Mouse (Mus musculus) MEL (cell line): ENCODE measurements around the gene Barx2.

Experiments
- CHD2 ChIP-seq: IDR thresholded peaks from 2 replicates; pipeline ENCODE4 v1.6.1; 2011; ENCODE audit warnings: low read length, improper control_type of control experiment
- CTCF ChIP-seq, 3 experiments: IDR thresholded peaks in 2 of 3; conservative IDR thresholded peaks in 1 of 3; 2 replicates each; pipeline ENCODE4 v1.5.1; 2011 to 2012; ENCODE audit warnings: low read length in 3 of 3, low read depth in 2 of 3, mild to moderate bottlenecking in 2 of 3, improper control_type of control experiment in 1 of 3, inconsistent platforms in 1 of 3, mixed read lengths in 1 of 3, moderate library complexity in 1 of 3; ENCODE audit not compliant: control insufficient read depth in 1 of 3, insufficient read depth in 1 of 3, poor library complexity in 1 of 3, severe bottlenecking in 1 of 3
- E2F4 ChIP-seq: IDR thresholded peaks from 2 replicates; pipeline ENCODE4 v1.6.1; 2011; ENCODE audit warnings: low read depth, low read length, improper control_type of control experiment, borderline replicate concordance
- EP300 ChIP-seq, 2 experiments: IDR thresholded peaks; 2 replicates each; pipeline ENCODE4 v1.6.1; 2011; ENCODE audit warnings: improper control_type of control experiment in 2 of 2, low read length in 2 of 2, low read depth in 1 of 2, mild to moderate bottlenecking in 1 of 2
- ETS1 ChIP-seq: IDR thresholded peaks from 2 replicates; pipeline ENCODE4 v1.6.1; 2012; ENCODE audit warnings: low read depth, mild to moderate bottlenecking, inconsistent platforms, low read length, improper control_type of control experiment, moderate library complexity
- GATA1 ChIP-seq: IDR thresholded peaks from 2 replicates; pipeline ENCODE4 v1.6.1; 2011; ENCODE audit warnings: low read depth, low read length, improper control_type of control experiment
- MAFK ChIP-seq: IDR thresholded peaks from 2 replicates; pipeline ENCODE4 v1.6.1; 2011; ENCODE audit warnings: low read depth, mild to moderate bottlenecking, low read length, improper control_type of control experiment, borderline replicate concordance
- POLR2A ChIP-seq, 2 experiments: IDR thresholded peaks; 2 replicates each; pipeline ENCODE4 v1.6.1; 2011 to 2012; ENCODE audit warnings: low read length in 2 of 2, mild to moderate bottlenecking in 2 of 2, control low read depth in 1 of 2, improper control_type of control experiment in 1 of 2, low read depth in 1 of 2, moderate library complexity in 1 of 2; ENCODE audit not compliant: control insufficient read depth in 1 of 2, insufficient read depth in 1 of 2, poor library complexity in 1 of 2
- POLR2AphosphoS2 ChIP-seq: IDR thresholded peaks from 2 replicates; pipeline ENCODE4 v1.6.1; 2011; ENCODE audit warnings: low read length, improper control_type of control experiment
- SIN3A ChIP-seq: IDR thresholded peaks from 2 replicates; pipeline ENCODE4 v1.6.1; 2012; ENCODE audit warnings: low read length, improper control_type of control experiment, inconsistent platforms
- ZKSCAN1 ChIP-seq: IDR thresholded peaks from 2 replicates; pipeline ENCODE4 v1.6.1; 2012; ENCODE audit warnings: low read depth, mild to moderate bottlenecking, inconsistent platforms, low read length, improper control_type of control experiment, moderate library complexity
- ZMIZ1 ChIP-seq: IDR thresholded peaks from 2 replicates; pipeline ENCODE4 v1.6.1; 2012; ENCODE audit warnings: low read depth, mild to moderate bottlenecking, inconsistent platforms, low read length, improper control_type of control experiment, moderate library complexity

GRCm38 (mm10) chr9:31857512-31857911, 55.8 kb downstream of the Barx2 start:
- TF ChIP-seq CTCF (IDR thresholded peaks at IDR 0.05 in 2 of 3, conservative IDR thresholded peaks at IDR 0.05 in 1 of 3; ENCODE audit: control insufficient read depth in 1 of 3, insufficient read depth in 1 of 3, low read depth in 2 of 3, low read length in 3 of 3, poor library complexity in 1 of 3, severe bottlenecking in 1 of 3): no peak
- TF ChIP-seq GATA1: no peak
- TF ChIP-seq MAFK: no peak
- TF ChIP-seq ZMIZ1: no peak
- TF ChIP-seq ETS1: no peak
- no peak for TF ChIP-seq POLR2A (IDR thresholded peaks at IDR 0.05; ENCODE audit: control insufficient read depth in 1 of 2, insufficient read depth in 1 of 2, low read depth in 1 of 2, low read length in 2 of 2, poor library complexity in 1 of 2)
- TF ChIP-seq CHD2: no peak
- TF ChIP-seq POLR2AphosphoS2: no peak
- TF ChIP-seq ZKSCAN1: no peak
- no peak for TF ChIP-seq EP300 (IDR thresholded peaks at IDR 0.05; ENCODE audit: low read depth in 1 of 2, low read length in 2 of 2)
- no peak for TF ChIP-seq E2F4
- no peak for TF ChIP-seq SIN3A
